Mouse (Mus musculus): ENCODE data around the gene Padi4. TPM values are rescaled to one million over a fixed set of nuclear protein-coding genes. Genes with fewer than 3 reads are reported as not detected.

The Padi4 gene
- polyA plus RNA-seq, 1 experiment from 2014 or later, result 0.18 TPM

DNA sequence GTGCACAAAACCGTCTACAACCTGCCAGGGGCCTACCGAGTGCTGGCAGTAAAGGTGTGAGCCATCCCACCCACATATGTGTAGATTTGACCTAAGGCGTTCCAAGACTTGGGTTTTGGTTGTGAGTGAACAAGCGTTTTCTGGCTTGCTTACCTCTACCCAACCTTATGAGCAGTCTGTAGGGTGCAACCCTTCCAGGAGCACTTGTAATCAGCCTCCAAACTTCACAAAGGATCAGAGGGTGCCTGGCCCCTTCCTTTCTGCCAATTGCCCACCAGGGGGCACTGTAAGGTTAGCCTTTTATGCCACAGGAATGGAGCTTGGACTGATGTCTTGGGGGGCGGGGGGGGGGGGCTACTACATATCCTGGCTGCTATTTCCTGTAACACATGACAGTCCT, 50.2 kb downstream of the Padi4 start:
- no peak overlapping the region for H3K4me3 ChIP-seq
- H3K9me3 ChIP-seq, result no peaks in the 10 kb centered on the region
- H3K27ac ChIP-seq, result no peak overlapping the region
- 60% methylated on average over 5 of the region's 5 CpGs for WGBS
- H3K27me3 ChIP-seq (replicated peaks), result no peaks in the 10 kb centered on the region
- H3K36me3 ChIP-seq, result peaks cover 45% of the 10 kb centered on the region
- no peaks in the 10 kb centered on the region; the same call in 1 of the 2 replicates for H3K4me1 ChIP-seq
- ATAC-seq (ENCODE audit: low FRiP score, low read depth), result 0 out of 2 replicates have a peak, but pooled peaks have one; percentile 56
- H3K4me2 ChIP-seq (replicated peaks), result no peak overlapping the region
- no peak overlapping the region for H3K9ac ChIP-seq

DNA sequence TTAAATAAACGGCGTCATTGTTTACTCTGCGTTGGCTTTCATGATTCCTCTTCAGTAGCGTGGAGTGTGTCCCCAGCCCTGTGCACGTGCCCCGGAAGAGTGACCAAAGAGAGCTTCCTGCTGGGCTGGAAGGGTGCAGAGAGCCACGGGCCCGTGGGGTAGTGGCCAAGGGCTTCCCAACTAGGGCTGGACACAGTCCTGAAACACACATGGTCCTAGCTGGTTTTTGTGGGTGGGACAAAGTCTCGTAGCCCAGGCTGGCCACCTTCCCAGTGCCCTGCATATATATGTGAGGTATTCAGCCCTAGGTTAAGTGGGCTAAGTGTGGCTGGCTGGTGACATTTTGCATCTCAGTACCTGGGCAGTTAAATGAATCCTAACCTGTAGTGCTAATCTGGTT, 50.8 kb downstream of the Padi4 start:
- Histone ChIP-seq H3K4me3 (no peak overlapping the region), H3K27ac (no peak overlapping the region), H3K27me3 (replicated peaks) (no peaks in the 10 kb centered on the region), H3K36me3 (peaks cover 51% of the 10 kb centered on the region), H3K9me3 (no peaks in the 10 kb centered on the region), H3K9ac (no peak overlapping the region), H3K4me1 (no peaks in the 10 kb centered on the region; the same call in 1 of the 2 replicates), H3K4me2 (replicated peaks) (no peak overlapping the region)
- ATAC-seq (ENCODE audit: low FRiP score, low read depth), result no peak
- WGBS, result 80% methylated on average over 9 of the region's 9 CpGs

DNA sequence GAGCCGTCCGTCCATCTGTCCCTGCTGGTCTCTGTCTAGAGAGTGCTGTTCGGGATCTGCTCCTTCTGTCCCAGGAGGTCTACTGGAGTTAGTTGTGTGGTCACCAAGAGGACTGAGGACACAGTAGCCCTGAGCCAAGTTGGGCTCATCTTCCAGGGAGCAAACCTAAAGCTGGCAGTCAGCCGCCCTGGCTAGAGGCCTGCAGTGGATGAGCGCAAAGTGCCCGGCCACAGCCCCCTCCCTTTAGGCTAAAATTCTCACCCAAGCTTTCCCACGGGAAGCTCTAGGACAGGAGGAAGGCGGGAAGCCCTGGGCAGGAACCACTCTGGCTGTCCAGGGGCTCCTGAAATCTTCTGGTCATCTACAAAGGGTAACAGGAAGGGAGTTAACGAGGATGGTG, 51.3 kb downstream of the Padi4 start:
- Histone ChIP-seq H3K9me3 (no peaks in the 10 kb centered on the region), H3K4me1 (no peaks in the 10 kb centered on the region; the same call in 1 of the 2 replicates), H3K27me3 (replicated peaks) (no peaks in the 10 kb centered on the region), H3K27ac (no peak overlapping the region), H3K36me3 (peaks cover 56% of the 10 kb centered on the region), H3K9ac (no peak overlapping the region), H3K4me2 (replicated peaks) (no peak overlapping the region), H3K4me3 (no peak overlapping the region)
- WGBS, result 79% methylated on average over 9 of the region's 9 CpGs
- no peak for ATAC-seq (ENCODE audit: low FRiP score, low read depth)

DNA sequence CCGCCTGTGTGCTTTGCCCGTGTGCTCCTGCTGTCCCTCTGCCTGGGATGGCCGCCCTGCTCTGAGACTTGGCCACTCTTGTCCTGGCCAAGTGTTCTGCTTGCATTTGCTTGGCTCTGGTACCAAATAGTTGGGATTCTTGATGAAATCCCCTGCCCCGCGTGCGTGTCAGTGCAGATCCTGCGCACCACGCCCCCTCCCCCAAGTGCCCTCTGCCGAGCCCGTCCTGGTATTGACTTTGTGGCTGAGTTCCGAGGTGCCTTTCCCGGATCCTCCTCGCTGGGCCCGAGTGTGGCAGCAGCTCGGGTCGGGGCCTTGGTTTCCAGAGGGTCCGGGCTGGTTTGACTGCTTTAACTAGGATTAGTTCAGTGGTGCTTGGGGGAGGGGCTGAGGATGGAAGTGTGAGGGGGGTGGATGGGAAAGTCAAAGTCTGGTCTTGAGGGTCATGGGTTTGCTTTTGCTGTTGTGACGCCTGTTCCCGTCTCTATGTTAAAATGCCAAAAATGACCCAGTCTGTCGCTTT, 52.0 kb downstream of the Padi4 start:
- no peak for ATAC-seq (ENCODE audit: low FRiP score, low read depth)
- peaks cover 60% of the 10 kb centered on the region for H3K36me3 ChIP-seq
- 90% methylated on average over 20 of the region's 20 CpGs for WGBS
- H3K9me3 ChIP-seq, result no peaks in the 10 kb centered on the region
- no peaks in the 10 kb centered on the region; the same call in 1 of the 2 replicates for H3K4me1 ChIP-seq
- no peaks in the 10 kb centered on the region for H3K27me3 ChIP-seq (replicated peaks)
- no peak overlapping the region for H3K4me2 ChIP-seq (replicated peaks)
- H3K9ac ChIP-seq, result no peak overlapping the region
- H3K4me3 ChIP-seq, result no peak overlapping the region
- no peak overlapping the region for H3K27ac ChIP-seq

DNA sequence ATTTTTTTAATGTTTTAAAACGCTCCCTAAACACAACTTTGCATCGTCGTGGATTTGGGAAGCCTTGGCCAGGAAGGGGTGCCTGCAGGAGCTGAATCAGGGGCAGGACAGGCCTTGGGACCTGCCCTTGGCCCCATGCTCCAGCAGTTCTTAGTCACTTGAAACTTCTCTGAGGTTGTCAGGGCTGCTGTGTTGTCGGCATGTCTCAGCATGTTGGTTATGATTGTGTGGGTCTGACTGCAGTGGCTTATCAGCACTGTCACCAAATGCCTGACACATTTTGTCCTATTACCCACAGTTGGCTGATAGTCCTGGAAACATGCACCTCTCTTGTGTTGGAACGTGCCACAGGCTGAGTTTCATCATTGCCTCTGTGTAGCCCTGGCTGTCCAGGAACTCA, 53.9 kb downstream of the Padi4 start:
- WGBS, result 94% methylated on average over 5 of the region's 5 CpGs
- no peak overlapping the region for H3K9ac ChIP-seq
- no peak for ATAC-seq (ENCODE audit: low FRiP score, low read depth)
- no peak overlapping the region for H3K4me2 ChIP-seq (replicated peaks)
- H3K9me3 ChIP-seq, result no peaks in the 10 kb centered on the region
- H3K36me3 ChIP-seq, result peaks cover 76% of the 10 kb centered on the region
- no peak overlapping the region for H3K4me3 ChIP-seq
- no peaks in the 10 kb centered on the region for H3K27me3 ChIP-seq (replicated peaks)
- H3K4me1 ChIP-seq, result no peaks in the 10 kb centered on the region; the same call in 1 of the 2 replicates
- no peak overlapping the region for H3K27ac ChIP-seq

DNA sequence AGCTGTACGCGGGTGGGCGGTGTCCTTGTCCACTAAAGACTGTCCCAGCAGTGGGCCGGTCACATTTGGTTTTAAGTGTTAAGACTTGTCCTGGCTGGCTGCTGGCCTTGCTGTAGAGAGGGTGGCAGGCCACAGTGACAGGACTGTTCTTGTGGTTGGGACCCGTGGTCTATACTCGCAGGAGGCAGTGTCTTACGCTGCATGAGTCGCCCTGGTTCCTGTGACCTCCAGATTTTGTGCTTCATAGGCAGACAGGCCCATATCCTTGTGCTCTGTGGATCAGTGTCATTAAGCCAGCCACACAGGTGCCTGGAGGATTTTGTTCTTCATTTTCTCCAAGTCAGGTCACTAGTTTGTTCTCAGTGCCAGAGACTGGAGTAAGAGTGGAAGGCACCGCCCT, 55.6 kb downstream of the Padi4 start:
- no peak overlapping the region for H3K4me3 ChIP-seq
- ATAC-seq (ENCODE audit: low FRiP score, low read depth), result no peak
- H3K9ac ChIP-seq, result no peak overlapping the region
- H3K27ac ChIP-seq, result no peak overlapping the region
- H3K9me3 ChIP-seq, result no peaks in the 10 kb centered on the region
- peaks cover 9% of the 10 kb centered on the region for H3K4me1 ChIP-seq
- WGBS, result 97% methylated on average over 9 of the region's 9 CpGs
- H3K4me2 ChIP-seq (replicated peaks), result no peak overlapping the region
- peaks cover 90% of the 10 kb centered on the region for H3K36me3 ChIP-seq
- H3K27me3 ChIP-seq (replicated peaks), result no peaks in the 10 kb centered on the region

DNA sequence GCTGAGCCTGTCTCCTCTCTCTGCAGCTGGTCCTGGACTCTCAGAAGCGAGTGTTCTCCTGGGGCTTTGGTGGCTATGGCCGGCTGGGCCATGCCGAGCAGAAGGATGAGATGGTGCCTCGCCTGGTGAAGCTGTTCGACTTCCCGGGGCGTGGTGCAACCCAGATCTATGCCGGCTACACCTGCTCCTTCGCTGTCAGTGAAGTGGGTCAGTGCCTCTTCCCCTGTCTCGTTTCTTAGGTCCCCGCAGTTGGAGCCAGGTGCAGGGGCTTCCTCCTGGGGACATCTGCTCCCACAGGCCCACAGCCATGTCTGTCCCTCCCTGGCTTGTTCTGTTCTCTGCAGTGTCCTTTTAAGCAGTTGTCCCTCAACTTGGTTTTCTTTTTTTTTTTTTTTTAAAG, 57.0 kb downstream of the Padi4 start:
- peaks cover 95% of the 10 kb centered on the region for H3K36me3 ChIP-seq
- no peak overlapping the region for H3K27ac ChIP-seq
- no peaks in the 10 kb centered on the region for H3K9me3 ChIP-seq
- no peak overlapping the region for H3K4me3 ChIP-seq
- WGBS, result 93% methylated on average over 11 of the region's 11 CpGs
- peaks cover 20% of the 10 kb centered on the region for H3K4me1 ChIP-seq
- H3K27me3 ChIP-seq (replicated peaks), result no peaks in the 10 kb centered on the region
- no peak for ATAC-seq (ENCODE audit: low FRiP score, low read depth)
- no peak overlapping the region for H3K4me2 ChIP-seq (replicated peaks)
- no peak overlapping the region for H3K9ac ChIP-seq

DNA sequence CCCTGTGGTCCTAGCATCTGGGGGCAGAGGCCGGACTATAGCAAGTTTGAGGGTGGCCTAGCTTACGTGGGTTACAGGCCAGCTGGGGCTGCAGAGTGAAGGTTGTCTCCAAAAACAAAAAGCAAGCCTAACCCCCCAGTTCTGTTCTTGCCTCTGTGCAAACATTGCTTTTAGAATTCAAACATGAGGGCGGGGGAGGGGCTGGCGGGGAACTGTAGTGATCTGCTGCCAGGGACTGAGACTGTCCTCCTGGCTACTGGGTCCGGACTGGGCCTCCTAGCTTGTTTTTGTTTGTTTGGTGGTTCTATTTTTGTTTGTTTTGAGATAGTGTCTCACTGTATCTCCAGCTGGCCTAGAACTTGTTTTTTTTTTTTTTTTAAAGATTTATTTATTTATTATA, 59.5 kb downstream of the Padi4 start:
- no peak overlapping the region for H3K27ac ChIP-seq
- ATAC-seq (ENCODE audit: low FRiP score, low read depth), result no peak

DNA sequence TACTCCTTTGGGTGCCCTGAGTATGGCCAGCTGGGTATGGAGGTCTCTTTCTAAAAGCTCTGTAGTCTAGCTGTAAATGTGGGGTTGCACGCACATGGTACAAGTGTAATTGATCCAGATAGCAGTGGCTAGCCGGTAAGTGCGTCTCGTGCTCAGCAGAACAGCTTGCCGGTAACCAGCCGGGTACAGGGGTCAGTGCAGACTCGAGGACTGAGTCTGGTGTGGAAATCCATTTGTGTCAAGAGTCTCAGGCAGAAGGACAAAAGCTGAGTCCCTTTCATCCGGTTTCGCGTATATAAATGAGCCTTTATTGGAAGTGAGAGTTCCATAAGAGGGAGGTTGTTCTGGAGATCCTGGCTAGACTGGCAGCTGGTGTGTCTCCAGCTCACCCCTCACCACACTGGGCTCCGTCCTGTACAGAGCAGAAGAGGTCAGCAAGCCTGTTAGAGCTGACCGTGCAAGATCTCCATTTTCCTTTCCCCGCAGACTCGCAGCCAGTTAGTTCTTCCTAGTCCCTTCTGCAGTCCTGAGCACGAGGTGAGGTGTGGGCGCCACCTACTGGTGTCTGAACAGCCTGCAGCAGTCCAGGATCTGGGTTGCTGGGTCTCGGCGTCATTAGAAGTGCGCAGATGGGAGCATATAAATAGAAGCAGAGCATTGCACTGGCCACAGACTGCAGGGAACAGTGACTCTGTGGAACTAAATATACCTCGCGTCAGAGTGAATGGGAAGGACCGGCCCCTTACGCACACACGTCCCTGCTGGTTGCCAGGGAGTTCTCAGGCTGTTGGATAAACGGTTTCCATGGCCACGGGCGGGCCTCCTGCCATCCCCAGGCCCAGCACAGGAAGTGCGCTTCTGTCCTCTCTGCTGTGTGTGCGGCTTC, 60.3 kb downstream of the Padi4 start:
- no peaks in the 10 kb centered on the region for H3K9me3 ChIP-seq
- H3K4me2 ChIP-seq (replicated peaks), result no peak overlapping the region
- no peaks in the 10 kb centered on the region for H3K27me3 ChIP-seq (replicated peaks)
- WGBS, result 43% methylated on average over 29 of the region's 29 CpGs
- peaks cover 25% of the 10 kb centered on the region for H3K4me1 ChIP-seq
- H3K9ac ChIP-seq, result no peak overlapping the region
- peak; percentile 86 for ATAC-seq (ENCODE audit: low FRiP score, low read depth)
- peaks cover 95% of the 10 kb centered on the region for H3K36me3 ChIP-seq
- H3K4me3 ChIP-seq, result no peak overlapping the region
- H3K27ac ChIP-seq, result peak overlapping the region; percentile 21; the same call in 1 of the 2 replicates

More for the DNA sequence above, 59.5 kb downstream of the Padi4 start:
- WGBS, result 86% methylated on average over 5 of the region's 5 CpGs
- Histone ChIP-seq H3K4me1 (peaks cover 22% of the 10 kb centered on the region), H3K27me3 (replicated peaks) (no peaks in the 10 kb centered on the region), H3K9me3 (no peaks in the 10 kb centered on the region), H3K9ac (no peak overlapping the region), H3K36me3 (peaks cover 94% of the 10 kb centered on the region), H3K4me2 (replicated peaks) (no peak overlapping the region), H3K4me3 (no peak overlapping the region)

DNA sequence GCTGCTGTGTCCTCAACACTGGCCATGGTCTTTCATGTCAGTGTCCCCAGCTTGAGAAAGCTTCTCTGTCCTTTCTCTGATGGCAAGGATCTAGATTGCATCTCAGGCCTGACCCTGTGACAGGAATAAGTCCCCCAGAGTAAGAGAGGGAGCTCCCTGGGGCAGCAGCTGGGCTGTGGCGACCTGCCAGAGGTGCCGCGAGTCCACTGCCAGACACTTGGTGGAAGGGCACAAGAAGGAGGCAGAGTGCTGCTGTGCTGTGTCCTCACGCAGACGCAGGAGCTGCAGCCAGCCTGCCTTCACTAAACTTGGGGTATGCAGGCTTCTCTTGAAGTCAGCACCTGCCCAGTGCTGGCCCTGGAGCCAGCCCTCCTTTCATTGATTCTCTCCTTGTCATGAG, 62.7 kb downstream of the Padi4 start:
- no peaks in the 10 kb centered on the region for H3K9me3 ChIP-seq
- no peak overlapping the region for H3K4me2 ChIP-seq (replicated peaks)
- 93% methylated on average over 5 of the region's 5 CpGs for WGBS
- H3K4me1 ChIP-seq, result peaks cover 41% of the 10 kb centered on the region
- H3K9ac ChIP-seq, result no peak overlapping the region
- no peak overlapping the region for H3K4me3 ChIP-seq
- peaks cover 95% of the 10 kb centered on the region for H3K36me3 ChIP-seq
- H3K27me3 ChIP-seq (replicated peaks), result no peaks in the 10 kb centered on the region
- no peak overlapping the region for H3K27ac ChIP-seq
- no peak for ATAC-seq (ENCODE audit: low FRiP score, low read depth)

DNA sequence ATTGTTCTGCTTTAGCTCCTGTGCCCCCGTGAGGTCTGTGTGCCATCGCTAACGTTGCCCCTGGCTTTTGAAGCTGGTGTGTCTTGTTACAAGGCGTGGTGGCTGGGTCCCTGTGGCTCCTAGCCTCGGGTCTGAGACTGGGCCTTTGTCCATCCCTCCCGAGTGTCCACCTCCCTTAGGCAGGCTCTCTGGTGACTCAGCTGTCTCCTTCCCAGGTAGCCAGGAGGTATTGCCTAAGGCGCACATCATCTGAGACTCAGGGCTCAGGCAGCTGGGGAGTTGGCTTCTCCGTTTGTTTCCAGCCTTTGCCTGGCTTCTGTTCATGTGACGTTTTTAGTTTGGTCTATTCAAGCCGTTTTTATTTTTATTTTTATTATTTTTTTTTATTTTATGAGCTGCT, 63.3 kb downstream of the Padi4 start:
- Histone ChIP-seq H3K4me1 (peaks cover 44% of the 10 kb centered on the region), H3K9ac (no peak overlapping the region), H3K4me2 (replicated peaks) (no peak overlapping the region), H3K9me3 (no peaks in the 10 kb centered on the region), H3K27me3 (replicated peaks) (no peaks in the 10 kb centered on the region), H3K27ac (no peak overlapping the region), H3K36me3 (peaks cover 95% of the 10 kb centered on the region), H3K4me3 (no peak overlapping the region)
- ATAC-seq (ENCODE audit: low FRiP score, low read depth), result no peak
- 81% methylated on average over 10 of the region's 10 CpGs for WGBS

DNA sequence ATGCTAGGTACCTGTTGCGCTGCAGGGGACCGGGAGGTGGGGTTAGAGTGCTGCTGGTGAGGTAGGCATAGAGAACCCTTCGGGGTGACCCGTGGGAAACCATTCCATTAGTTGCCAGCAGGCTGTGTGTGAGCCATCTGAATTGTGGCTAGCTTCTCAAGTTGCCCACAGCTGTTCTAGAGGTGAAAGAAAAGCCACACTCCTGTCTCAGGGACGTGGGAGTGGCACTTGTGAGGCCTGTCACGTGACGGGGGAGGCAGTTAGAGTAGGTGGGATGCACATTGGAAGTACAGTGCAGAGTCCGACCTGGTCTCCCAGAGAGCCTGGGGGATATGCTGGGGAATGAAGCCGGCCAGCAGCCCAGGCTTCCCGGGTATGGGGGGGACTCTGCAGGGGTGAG, 64.4 kb downstream of the Padi4 start:
- Histone ChIP-seq H3K4me2 (replicated peaks) (no peak overlapping the region), H3K9ac (no peak overlapping the region), H3K4me3 (no peak overlapping the region), H3K27me3 (replicated peaks) (no peaks in the 10 kb centered on the region), H3K9me3 (no peaks in the 10 kb centered on the region), H3K4me1 (peaks cover 56% of the 10 kb centered on the region), H3K27ac (no peak overlapping the region), H3K36me3 (peaks cover 97% of the 10 kb centered on the region)
- ATAC-seq (ENCODE audit: low FRiP score, low read depth), result no peak
- WGBS, result 86% methylated on average over 10 of the region's 10 CpGs

All from neural tube, embryonic 12.5 days (tissue).